Mouse (Mus musculus) left cerebral cortex, adult 8-10 months (tissue): Measurements from ENCODE around the gene Cipc. TPM values are rescaled to one million over a fixed set of nuclear protein-coding genes. Genes with fewer than 3 reads are reported as not detected.

Experiments used
- DNase-seq, 2 experiments: peaks; one replicate each; pipeline ENCODE4 v3.0.0; 2022; ENCODE audit warnings: low spot score in 2 of 2
- total RNA-seq, 4 experiments: library from RNA; stranded (reverse); gene quantifications; 2 replicates each; pipeline ENCODE4 v1.2.4; 2022

The Cipc gene
- total RNA-seq, 4 experiments from 2014 or later: 95.7 to 109 (median 99.4) TPM

GRCm38 (mm10) chr12:86931919-86932574 lies 14.8 kb upstream of the Cipc start:
- DNase-seq: no peak

GRCm38 (mm10) chr12:86932575-86932952 lies 14.3 kb upstream of the Cipc start:
- DNase-seq: no peak

- DNase-seq: no peak
These were observed 12.1 kb upstream of the Cipc start for GRCm38 (mm10) chr12:86934748-86935147.

- DNase-seq: no peak
These were observed 11.1 kb upstream of the Cipc start for GRCm38 (mm10) chr12:86935692-86936282.

GRCm38 (mm10) chr12:86936587-86937343 lies 10.1 kb upstream of the Cipc start:
- no peak for DNase-seq

- DNase-seq: no peak
These were observed 8.3 kb upstream of the Cipc start for GRCm38 (mm10) chr12:86938571-86938970.

GRCm38 (mm10) chr12:86941173-86941572 lies 5.7 kb upstream of the Cipc start:
- no peak for DNase-seq

GRCm38 (mm10) chr12:86941734-86942486 lies 4.9 kb upstream of the Cipc start:
- DNase-seq: peak in 1 of 2 experiments; percentile 53

- DNase-seq: no peak
These were observed 3.4 kb upstream of the Cipc start for GRCm38 (mm10) chr12:86943421-86943820.

- peak in 1 of 2 experiments; percentile 61 for DNase-seq
These were observed 1.7 kb upstream of the Cipc start for GRCm38 (mm10) chr12:86945126-86945525.

GRCm38 (mm10) chr12:86946301-86946781 lies 502 bp upstream of the Cipc start:
- peak in 1 of 2 experiments; percentile 39 for DNase-seq

- peak; percentile 60 to 70 for DNase-seq
These were observed 998 bp downstream of the Cipc start for GRCm38 (mm10) chr12:86947681-86948401.

- no peak for DNase-seq
These were observed 1.8 kb downstream of the Cipc start for GRCm38 (mm10) chr12:86948627-86949026.

- no peak for DNase-seq
These were observed 2.7 kb downstream of the Cipc start for GRCm38 (mm10) chr12:86949501-86949900.

- DNase-seq: no peak
These were observed 3.5 kb downstream of the Cipc start for GRCm38 (mm10) chr12:86950161-86950960.

- no peak for DNase-seq
These were observed 4.1 kb downstream of the Cipc start for GRCm38 (mm10) chr12:86950961-86951360.

- DNase-seq: no peak
These were observed 5.5 kb downstream of the Cipc start for GRCm38 (mm10) chr12:86952331-86952850.

GRCm38 (mm10) chr12:86955894-86956293 lies 9.1 kb downstream of the Cipc start:
- no peak for DNase-seq

- DNase-seq: no peak
These were observed 11.7 kb downstream of the Cipc start for GRCm38 (mm10) chr12:86958558-86958957.

GRCm38 (mm10) chr12:86959661-86960060 lies 12.8 kb downstream of the Cipc start:
- no peak for DNase-seq
